ENCODE assay signal across 19 mouse cellular contexts in the genomic region with DNA sequence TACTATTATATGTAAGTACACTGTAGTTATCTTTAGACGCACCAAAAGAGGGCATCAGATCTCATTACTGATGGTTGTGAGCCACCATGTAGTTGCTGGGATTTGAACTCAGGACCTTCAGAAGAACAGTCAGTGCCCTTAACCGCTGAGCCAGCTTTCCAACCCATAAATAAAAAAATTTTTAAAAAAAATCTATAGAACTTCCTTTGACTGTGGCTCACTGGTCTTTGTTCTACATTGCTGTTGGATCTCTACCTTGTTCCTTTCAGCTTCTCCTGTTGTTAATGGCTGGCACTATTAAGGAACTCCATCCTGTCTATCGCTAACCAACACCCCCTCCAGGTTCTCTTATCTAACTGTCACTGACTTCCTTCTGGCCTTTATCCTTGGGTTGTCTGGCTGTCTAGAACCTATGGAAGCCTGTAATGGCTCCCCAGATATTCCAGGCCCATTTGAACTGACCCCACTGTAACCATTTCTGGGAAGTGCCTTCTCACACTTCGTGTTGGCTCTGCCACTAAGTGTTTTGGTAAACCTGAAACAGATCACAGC. TPM values are rescaled to one million over a fixed set of nuclear protein-coding genes. Genes with fewer than 3 reads are reported as not detected.
DNase-seq lines count a peak whose midpoint lies in the region; ATAC-seq lines count a peak whose summit lies in the region.
"Had no signal": no experiment of that assay in that cellular context is flagged by ENCODE, and none has a peak within 500 bp of the region (broad histone marks: within the 10 kb centered on the region; RNA-seq: fewer than 3 reads in every experiment).

No protein-coding gene starts in this region.

- no peaks in the 10 kb centered on the region for H3K36me3 ChIP-seq in heart, embryonic 12.5 days
- H3K36me3 ChIP-seq in liver, embryonic 16.5 days (ENCODE audit: control insufficient read depth, insufficient read depth): peaks cover 2% of the 10 kb centered on the region
- no peaks in the 10 kb centered on the region for H3K36me3 ChIP-seq in forebrain, embryonic 15.5 days
- H3K36me3 ChIP-seq: midbrain, embryonic 12.5 days had no signal

- no peak overlapping the region for H3K4me3 ChIP-seq in heart, embryonic 12.5 days
- no peak overlapping the region for H3K4me3 ChIP-seq in liver, embryonic 16.5 days (ENCODE audit: low read depth, low read length)
- H3K4me3 ChIP-seq in forebrain, embryonic 15.5 days: no peak overlapping the region
- H3K4me3 ChIP-seq: left cerebral cortex, adult 2 months; midbrain, embryonic 12.5 days; myocyte had no signal

- no peak for DNase-seq in heart, postnatal 36 days
- DNase-seq in thymus, postnatal 4 days: peak; percentile 6
- DNase-seq in thymus, adult 18-20 months: no peak
- DNase-seq in frontal cortex, postnatal 10 days (ENCODE audit: low spot score in 2 of 2): no peak
- DNase-seq: adrenal gland, postnatal 36 days; cerebellum, postnatal 36 days; gastrocnemius, postnatal 36 days; kidney, postnatal 10 days; lung, postnatal 10 days; spleen, adult 18-20 months; thymus, postnatal 25 days had no signal

- no peak for ATAC-seq in heart, embryonic 12.5 days (ENCODE audit: insufficient number of reproducible peaks, low FRiP score)
- no peak for ATAC-seq in liver, embryonic 16.5 days (ENCODE audit: low read depth)
- no peak for ATAC-seq in forebrain, embryonic 15.5 days (replicated peaks)
- ATAC-seq: inflammation-experienced regulatory T-cells, adult 6 months had no signal

- no peaks in the 10 kb centered on the region for H3K9me3 ChIP-seq in heart, embryonic 12.5 days (replicated peaks)
- no peaks in the 10 kb centered on the region for H3K9me3 ChIP-seq in liver, embryonic 16.5 days (replicated peaks; ENCODE audit: control insufficient read depth, low read length)
- H3K9me3 ChIP-seq in forebrain, embryonic 15.5 days: no peaks in the 10 kb centered on the region
- H3K9me3 ChIP-seq: midbrain, embryonic 12.5 days had no signal

- intact Hi-C loops in heart, postnatal 36 days (cut with DNase I): no loop called here

- no peak overlapping the region for H3K9ac ChIP-seq in heart, embryonic 12.5 days
- H3K9ac ChIP-seq in liver, embryonic 16.5 days (ENCODE audit: low read depth, low read length): no peak overlapping the region
- H3K9ac ChIP-seq in forebrain, embryonic 15.5 days (replicated peaks): no peak overlapping the region
- H3K9ac ChIP-seq: midbrain, embryonic 12.5 days had no signal

- H3K4me2 ChIP-seq in heart, embryonic 12.5 days: no peak overlapping the region
- H3K4me2 ChIP-seq in liver, embryonic 16.5 days (ENCODE audit: low read depth, low read length): no peak overlapping the region
- H3K4me2 ChIP-seq in forebrain, embryonic 15.5 days (replicated peaks): no peak overlapping the region
- H3K4me2 ChIP-seq: midbrain, embryonic 12.5 days had no signal

- peak overlapping the region; percentile 48 for H3K27ac ChIP-seq in heart, embryonic 12.5 days (ENCODE audit: poor library complexity, severe bottlenecking)
- H3K27ac ChIP-seq in liver, embryonic 16.5 days (ENCODE audit: low read length): peak overlapping the region; percentile 63; the same call in 1 of the 2 replicates
- H3K27ac ChIP-seq in forebrain, embryonic 15.5 days (replicated peaks): no peak overlapping the region
- H3K27ac ChIP-seq: left cerebral cortex, adult 2 months; midbrain, embryonic 12.5 days had no signal

- WGBS in heart, embryonic 12.5 days: 55% methylated on average over 4 of the region's 4 CpGs
- WGBS in liver, embryonic 16.5 days (ENCODE audit: insufficient replicate concordance): 34% methylated on average over 4 of the region's 4 CpGs
- WGBS in forebrain, embryonic 15.5 days: 84% methylated on average over 4 of the region's 4 CpGs

- H3K27me3 ChIP-seq in heart, embryonic 12.5 days (replicated peaks): no peaks in the 10 kb centered on the region
- H3K27me3 ChIP-seq in liver, embryonic 16.5 days (ENCODE audit: control insufficient read depth, insufficient read depth, low read depth, low read length): no peaks in the 10 kb centered on the region
- H3K27me3 ChIP-seq in forebrain, embryonic 15.5 days: no peaks in the 10 kb centered on the region
- H3K27me3 ChIP-seq: midbrain, embryonic 12.5 days had no signal

- 0 out of 2 replicates have a peak, but pooled peaks cover 6% of the 10 kb centered on the region for H3K4me1 ChIP-seq in heart, embryonic 12.5 days (replicated peaks)
- peaks cover 34% of the 10 kb centered on the region for H3K4me1 ChIP-seq in liver, embryonic 16.5 days (ENCODE audit: control insufficient read depth, low read depth, low read length)
- no peaks in the 10 kb centered on the region for H3K4me1 ChIP-seq in forebrain, embryonic 15.5 days
- H3K4me1 ChIP-seq: midbrain, embryonic 12.5 days had no signal

RNA-seq across cellular contexts. Expression of gene Lgals9, which starts 4.6 kb away (rescaled TPM):
- 53.7 and 53.8 TPM in 2 replicates for polyA plus RNA-seq in heart, embryonic 12.5 days (2016; fragmentation: Nextera tagmentation; extraction: Ambion mirVana)
- total RNA-seq in heart, postnatal 36 days (2021): 10 to 100 TPM; 24.7 to 32.5 TPM
- 181 and 206 TPM in 2 replicates for polyA plus RNA-seq in liver, embryonic 16.5 days (2015; fragmentation: Nextera tagmentation; extraction: Ambion mirVana)
- 7.2 and 7.8 TPM in 2 replicates for polyA plus RNA-seq in forebrain, embryonic 15.5 days (2015; fragmentation: Nextera tagmentation; extraction: Ambion mirVana)

RNA-seq across cellular contexts. Expression of gene Nos2, which starts 59.6 kb away (rescaled TPM):
- 0.33 and 0.37 TPM in 2 replicates for polyA plus RNA-seq in heart, embryonic 12.5 days (2016; fragmentation: Nextera tagmentation; extraction: Ambion mirVana)
- total RNA-seq in heart, postnatal 36 days (2021): 1 to 10 TPM; 5.6 to 5.8 TPM
- polyA plus RNA-seq in liver, embryonic 16.5 days (2015; fragmentation: Nextera tagmentation; extraction: Ambion mirVana): 0.02 and 0.06 TPM in 2 replicates
- 0.78 and 1.2 TPM in 2 replicates for polyA plus RNA-seq in forebrain, embryonic 15.5 days (2015; fragmentation: Nextera tagmentation; extraction: Ambion mirVana)
- total RNA-seq: neutrophil, adult 5-6 weeks had no signal
- polyA plus RNA-seq: inflammation-experienced regulatory T-cells, adult 6 months had no signal
